ENCODE assay signal across 8 mouse cellular contexts in the genomic region with DNA sequence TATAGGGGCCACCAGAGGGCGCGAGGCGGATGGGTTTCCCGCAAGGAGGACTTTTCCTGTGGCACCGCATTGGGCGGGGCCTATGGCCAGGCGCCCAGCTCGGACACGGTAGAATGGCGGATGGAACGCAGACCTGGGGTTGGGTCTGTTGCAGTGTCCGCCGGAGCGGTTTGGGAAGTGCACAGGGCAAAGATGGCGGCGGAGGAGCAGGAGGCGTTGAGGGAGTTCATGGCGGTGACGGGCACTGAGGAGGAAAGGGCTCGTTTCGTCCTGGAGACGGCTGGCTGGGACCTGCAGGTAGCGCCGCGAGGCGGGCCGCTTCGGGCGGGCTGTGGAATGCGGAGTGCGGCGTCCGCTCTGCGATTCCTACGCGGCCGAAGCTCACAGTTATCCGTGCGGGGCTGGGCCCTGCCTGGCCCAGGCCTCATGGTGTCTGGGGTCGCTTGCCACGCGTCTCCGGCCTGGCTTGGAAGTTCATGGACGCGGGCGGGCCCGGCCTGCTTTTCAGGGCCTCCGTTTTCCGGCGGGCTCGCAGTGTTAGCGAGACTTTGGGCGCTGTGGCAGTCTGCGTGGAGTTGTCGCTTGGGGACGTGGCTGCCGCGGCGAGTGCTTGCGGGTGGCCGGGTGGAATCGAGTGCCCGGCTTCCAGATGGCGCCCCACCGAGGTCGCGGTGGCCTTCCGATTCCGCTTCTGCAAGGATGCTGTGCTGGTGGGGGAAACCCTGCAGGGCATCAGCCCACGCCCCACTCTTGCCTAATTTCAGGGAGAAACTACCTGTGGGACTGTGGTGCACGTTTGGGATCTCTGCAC. TPM values are rescaled to one million over a fixed set of nuclear protein-coding genes. Genes with fewer than 3 reads are reported as not detected.
DNase-seq lines count a peak whose midpoint lies in the region; ATAC-seq and TF ChIP-seq lines count a peak whose summit lies in the region.
"Not testable (repeated sequence)": the region's sequence is repeated elsewhere in the genome, so short reads cannot be mapped to it uniquely, and the experiment has no call there.

No protein-coding gene starts in this region.

- 10% methylated on average over 71 of the region's 71 CpGs for WGBS in embryonic facial prominence, embryonic 13.5 days
- 11% methylated on average over 71 of the region's 71 CpGs for WGBS in kidney, adult 2 months
- 15% methylated on average over 71 of the region's 71 CpGs for WGBS in limb, embryonic 12.5 days
- 18% methylated on average over 71 of the region's 71 CpGs for WGBS in midbrain, embryonic 15.5 days
- WGBS in spleen, adult 2 months = 13% methylated on average over 71 of the region's 71 CpGs

- not testable (repeated sequence) for H3K27me3 ChIP-seq in embryonic facial prominence, embryonic 13.5 days; kidney, adult 2 months (replicated peaks; ENCODE audit: control insufficient read depth, insufficient read depth, low read length); limb, embryonic 12.5 days; midbrain, embryonic 15.5 days (replicated peaks); spleen, adult 2 months (ENCODE audit: control insufficient read depth, insufficient read depth, low read length)

- peak overlapping the region; percentile 89 for H3K27ac ChIP-seq in embryonic facial prominence, embryonic 13.5 days
- peak overlapping the region; percentile 42 for H3K27ac ChIP-seq in kidney, adult 2 months (ENCODE audit: insufficient read depth, low read depth, low read length)
- peak overlapping the region; percentile 93 for H3K27ac ChIP-seq in limb, embryonic 12.5 days
- peak overlapping the region; percentile 88 for H3K27ac ChIP-seq in midbrain, embryonic 15.5 days
- H3K27ac ChIP-seq in spleen, adult 2 months (ENCODE audit: insufficient read depth, low read length) = peak overlapping the region; percentile 48; the same call in 1 of the 2 replicates

- H3K4me1 ChIP-seq in embryonic facial prominence, embryonic 13.5 days; kidney, adult 2 months (ENCODE audit: control insufficient read depth, insufficient read depth, low read length); limb, embryonic 12.5 days (replicated peaks); midbrain, embryonic 15.5 days; spleen, adult 2 months (ENCODE audit: control insufficient read depth, insufficient read depth, insufficient read length): not testable (repeated sequence)

- TF ChIP-seq POLR2A in kidney, adult 2 months (IDR thresholded peaks at IDR 0.05; ENCODE audit: low read depth, low read length) = peak; percentile 39
- TF ChIP-seq POLR2A in spleen, adult 2 months (IDR thresholded peaks at IDR 0.05; ENCODE audit: low read depth, low read length) = not testable (repeated sequence)

- 0 out of 2 replicates have a peak, but pooled peaks have one; percentile 20 for TF ChIP-seq CTCF in kidney, adult 2 months (conservative IDR thresholded peaks at IDR 0.05; ENCODE audit: insufficient read depth, insufficient read length, low read depth, low read length)
- not testable (repeated sequence) for TF ChIP-seq CTCF in spleen, adult 2 months (IDR thresholded peaks at IDR 0.05; ENCODE audit: extremely low read depth, insufficient read depth, insufficient read length, insufficient replicate concordance)

- peak; percentile 100 for ATAC-seq in embryonic facial prominence, embryonic 13.5 days (ENCODE audit: insufficient number of reproducible peaks, insufficient read depth, low FRiP score, low TSS enrichment, low read depth)
- peak; percentile 100 for ATAC-seq in limb, embryonic 12.5 days (ENCODE audit: insufficient number of reproducible peaks, insufficient read depth, low FRiP score, low TSS enrichment, low read depth)
- ATAC-seq in midbrain, embryonic 15.5 days (replicated peaks) = peak; percentile 100

- H3K9ac ChIP-seq in embryonic facial prominence, embryonic 13.5 days = peak overlapping the region; percentile 91
- H3K9ac ChIP-seq in limb, embryonic 12.5 days (replicated peaks) = peak overlapping the region; percentile 89
- peak overlapping the region; percentile 88 for H3K9ac ChIP-seq in midbrain, embryonic 15.5 days

- DNase-seq in 3134 (ENCODE audit: extremely low read depth, insufficient read length, low spot score) = peak; percentile 99
- DNase-seq in adrenal gland, postnatal 36 days = peak; percentile 96 to 98
- peak; percentile 99 to 100 for DNase-seq in heart, adult 18-20 months
- DNase-seq in kidney, adult 2 months = peak; percentile 99
- DNase-seq in spleen, adult 2 months (ENCODE audit: low read depth in 1 of 2, low spot score in 2 of 2) = peak; percentile 79 to 88

- H3K4me2 ChIP-seq in embryonic facial prominence, embryonic 13.5 days = peak overlapping the region; percentile 53
- H3K4me2 ChIP-seq in limb, embryonic 12.5 days = peak overlapping the region; percentile 49
- H3K4me2 ChIP-seq in midbrain, embryonic 15.5 days = peak overlapping the region; percentile 54

- H3K4me3 ChIP-seq in embryonic facial prominence, embryonic 13.5 days = peak overlapping the region; percentile 58
- peak overlapping the region; percentile 61 for H3K4me3 ChIP-seq in kidney, adult 2 months (ENCODE audit: insufficient read depth, low read depth, low read length)
- H3K4me3 ChIP-seq in limb, embryonic 12.5 days (replicated peaks) = peak overlapping the region; percentile 57
- H3K4me3 ChIP-seq in midbrain, embryonic 15.5 days = peak overlapping the region; percentile 57
- H3K4me3 ChIP-seq in spleen, adult 2 months (ENCODE audit: extremely low read depth, insufficient read depth, insufficient read length) = peak overlapping the region; percentile 79

- H3K9me3 ChIP-seq in embryonic facial prominence, embryonic 13.5 days; limb, embryonic 12.5 days; midbrain, embryonic 15.5 days: not testable (repeated sequence)

- not testable (repeated sequence) for H3K36me3 ChIP-seq in embryonic facial prominence, embryonic 13.5 days; kidney, adult 2 months (ENCODE audit: control insufficient read depth, insufficient read depth, low read length); limb, embryonic 12.5 days; midbrain, embryonic 15.5 days (replicated peaks); spleen, adult 2 months (ENCODE audit: control insufficient read depth, insufficient read depth, low read length)

RNA-seq across cellular contexts. Expression of gene 4930467E23Rik, which starts 55.4 kb away (rescaled TPM):
- under 1 TPM; 0.13 to 0.36 TPM for total RNA-seq in adrenal gland, postnatal 36 days (2021)
- not detected in 2 replicates for polyA plus RNA-seq in embryonic facial prominence, embryonic 13.5 days (2015; fragmentation: Nextera tagmentation; extraction: Ambion mirVana)
- under 1 TPM; 0.17 to 0.41 TPM for total RNA-seq in heart, adult 18-20 months (2021)
- polyA plus RNA-seq in kidney, adult 2 months (2012; rRNA removed) = not detected in 2 replicates
- not detected in 2 replicates for polyA plus RNA-seq in limb, embryonic 12.5 days (2016; fragmentation: Nextera tagmentation; extraction: Ambion mirVana)
- not detected in 2 replicates for polyA plus RNA-seq in midbrain, embryonic 15.5 days (2015; fragmentation: Nextera tagmentation; extraction: Ambion mirVana)
- polyA plus RNA-seq in spleen, adult 2 months (2012; rRNA removed) = not detected in 2 replicates

Comparison
In these comparisons a context has a peak if more than half of its experiments do, and no peak if none do; other contexts are left out.
1. Peak in every context shown above with its lines: DNase-seq, ATAC-seq, H3K4me3 ChIP-seq and H3K27ac ChIP-seq.
2. H3K27ac ChIP-seq: peak in every context shown above with its lines; median percentile 93 in limb, embryonic 12.5 days; 89 in embryonic facial prominence, embryonic 13.5 days; 88 in midbrain, embryonic 15.5 days; 48 in spleen, adult 2 months; 42 in kidney, adult 2 months.